Mouse (Mus musculus) lung, embryonic 14.5 days (tissue): ENCODE measurements around the gene Urad. TPM values are rescaled to one million over a fixed set of nuclear protein-coding genes. Genes with fewer than 3 reads are reported as not detected.

Experiments
- ATAC-seq: fragments of 200-750 bp; cut with Nextera tagmentation; 2 replicates; pipeline ENCODE4 v1.8.0; 2017; ENCODE audit warnings: mild to moderate bottlenecking, moderate TSS enrichment, moderate library complexity; ENCODE audit not compliant: insufficient read depth
- DNase-seq: peaks from one replicate; pipeline ENCODE4 v3.0.0-alpha.2; 2015
- H3K27ac ChIP-seq: fragments of 300-500 bp; sonication (generic); 2 replicates; pipeline ENCODE4 v1.5.1; 2014; ENCODE audit warnings: low read depth, mild to moderate bottlenecking, moderate library complexity
- H3K27me3 ChIP-seq: fragments of 300-500 bp; sonication (generic); 2 replicates; pipeline ENCODE4 v1.6.1; 2014; ENCODE audit warnings: low read length, control low read depth; ENCODE audit not compliant: insufficient read depth
- H3K36me3 ChIP-seq: fragments of 300-500 bp; sonication (generic); 2 replicates; pipeline ENCODE4 v1.6.1; 2014; ENCODE audit warnings: control low read depth; ENCODE audit not compliant: insufficient read depth
- H3K4me1 ChIP-seq: fragments of 300-500 bp; sonication (generic); 2 replicates; pipeline ENCODE4 v1.6.1; 2014; ENCODE audit warnings: antibody characterized with exemption, control low read depth; ENCODE audit not compliant: insufficient read depth
- H3K4me2 ChIP-seq: fragments of 300-500 bp; sonication (generic); 2 replicates; pipeline ENCODE4 v1.6.1; 2014; ENCODE audit warnings: mild to moderate bottlenecking
- H3K4me3 ChIP-seq: fragments of 300-500 bp; sonication (generic); 2 replicates; pipeline ENCODE4 v1.5.1; 2014; ENCODE audit warnings: low read depth, low read length
- H3K9ac ChIP-seq: fragments of 300-500 bp; sonication (generic); 2 replicates; pipeline ENCODE4 v1.6.1; 2014
- H3K9me3 ChIP-seq: fragments of 300-500 bp; sonication (generic); 2 replicates; pipeline ENCODE4 v1.6.1; 2016; ENCODE audit warnings: low read depth, low read length, control low read depth
- CTCF ChIP-seq: IDR thresholded peaks from 2 replicates; pipeline ENCODE4 v1.5.1; 2016; ENCODE audit warnings: antibody characterized with exemption, low read depth
- WGBS: fragments of 180-500 bp; shearing (Covaris S2); extraction: QIAGEN DNeasy Blood & Tissue Kit; methylation state at CpG from one replicate; pipeline ENCODE4 v1.1.7; 2014; 5-methylcytosine and 5-hydroxymethylcytosine counted together
- polyA plus RNA-seq: library from polyadenylated mRNA; unstranded; fragments of >200 nt; fragmentation: Nextera tagmentation; extraction: Ambion mirVana; gene quantifications from 2 replicates; pipeline ENCODE4 v1.2.1, GENCODE M21; 2014

Urad gene
- polyA plus RNA-seq, 1 experiment from 2014 or later = not detected

GRCm38 (mm10) chr5:147342901-147343300 lies 20.7 kb upstream of the Urad start:
- no peak for TF ChIP-seq CTCF
- no peak overlapping the region for H3K4me3 ChIP-seq
- WGBS = 83% methylated on average over 6 of the region's 6 CpGs
- no peaks in the 10 kb centered on the region for H3K27me3 ChIP-seq
- no peaks in the 10 kb centered on the region for H3K4me1 ChIP-seq
- H3K36me3 ChIP-seq = no peaks in the 10 kb centered on the region
- ATAC-seq (no peak), DNase-seq (no peak)
- H3K9me3 ChIP-seq = no peaks in the 10 kb centered on the region
- no peak overlapping the region for H3K9ac ChIP-seq
- no peak overlapping the region for H3K27ac ChIP-seq
- H3K4me2 ChIP-seq = no peak overlapping the region

- ATAC-seq = no peak
- Histone ChIP-seq H3K36me3 (no peaks in the 10 kb centered on the region), H3K4me3 (no peak overlapping the region), H3K27ac (no peak overlapping the region), H3K9ac (no peak overlapping the region), H3K9me3 (no peaks in the 10 kb centered on the region), H3K27me3 (no peaks in the 10 kb centered on the region), H3K4me1 (no peaks in the 10 kb centered on the region), H3K4me2 (no peak overlapping the region)
- 33% methylated on average over 13 of the region's 13 CpGs for WGBS
- no peak for TF ChIP-seq CTCF
- DNase-seq = peak; percentile 12
These were observed 18.6 kb upstream of the Urad start for GRCm38 (mm10) chr5:147340741-147341414.

- no peak for DNase-seq
- H3K9me3 ChIP-seq = no peaks in the 10 kb centered on the region
- no peaks in the 10 kb centered on the region for H3K4me1 ChIP-seq
- no peak overlapping the region for H3K4me2 ChIP-seq
- H3K9ac ChIP-seq = no peak overlapping the region
- H3K27ac ChIP-seq = no peak overlapping the region
- H3K27me3 ChIP-seq = no peaks in the 10 kb centered on the region
- ATAC-seq = no peak
- TF ChIP-seq CTCF = no peak
- 81% methylated on average over 11 of the region's 11 CpGs for WGBS
- H3K4me3 ChIP-seq = no peak overlapping the region
- H3K36me3 ChIP-seq = no peaks in the 10 kb centered on the region
These were observed 17.3 kb upstream of the Urad start for GRCm38 (mm10) chr5:147339560-147339959.

GRCm38 (mm10) chr5:147338967-147339366 lies 16.7 kb upstream of the Urad start:
- DNase-seq = no peak
- no peak overlapping the region for H3K27ac ChIP-seq
- no peaks in the 10 kb centered on the region for H3K27me3 ChIP-seq
- no peak for TF ChIP-seq CTCF
- no peak overlapping the region for H3K4me3 ChIP-seq
- H3K9ac ChIP-seq = no peak overlapping the region
- ATAC-seq = no peak
- no peaks in the 10 kb centered on the region for H3K9me3 ChIP-seq
- no peaks in the 10 kb centered on the region for H3K36me3 ChIP-seq
- no peak overlapping the region for H3K4me2 ChIP-seq
- H3K4me1 ChIP-seq = no peaks in the 10 kb centered on the region
- WGBS = 48% methylated on average over 9 of the region's 9 CpGs

- Histone ChIP-seq H3K4me1 (no peaks in the 10 kb centered on the region), H3K27ac (no peak overlapping the region), H3K9ac (no peak overlapping the region), H3K9me3 (no peaks in the 10 kb centered on the region), H3K4me3 (no peak overlapping the region), H3K36me3 (no peaks in the 10 kb centered on the region), H3K27me3 (no peaks in the 10 kb centered on the region), H3K4me2 (no peak overlapping the region)
- no peak for TF ChIP-seq CTCF
- DNase-seq (no peak), ATAC-seq (no peak)
- WGBS = 20% methylated on average over 7 of the region's 7 CpGs
These were observed 10.5 kb upstream of the Urad start for GRCm38 (mm10) chr5:147332711-147333110.

DNA sequence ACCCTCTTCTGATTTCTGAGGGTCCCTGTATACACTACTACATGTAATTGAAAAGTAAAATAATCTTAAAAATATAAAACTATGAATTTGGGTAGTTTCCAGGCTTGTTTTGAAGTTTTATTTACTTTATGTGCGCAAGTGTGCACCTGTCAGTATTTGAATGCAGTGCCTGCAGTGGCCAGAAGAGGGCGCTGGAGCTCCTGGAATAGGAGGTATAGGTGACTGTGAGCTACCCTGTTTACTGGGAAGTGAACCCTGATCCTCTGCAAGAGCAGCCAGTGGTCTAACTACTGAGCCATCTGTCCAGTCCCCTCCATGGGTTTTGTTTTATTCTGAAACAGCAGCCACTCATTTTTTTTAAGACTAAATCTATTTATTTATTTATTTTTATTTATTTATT lies 9.3 kb upstream of the Urad start:
- Histone ChIP-seq H3K27me3 (no peaks in the 10 kb centered on the region), H3K4me3 (no peak overlapping the region), H3K9me3 (no peaks in the 10 kb centered on the region), H3K36me3 (no peaks in the 10 kb centered on the region), H3K9ac (no peak overlapping the region), H3K27ac (no peak overlapping the region), H3K4me2 (no peak overlapping the region), H3K4me1 (no peaks in the 10 kb centered on the region)
- ATAC-seq (no peak), DNase-seq (peak; percentile 67)
- 38% methylated on average over 2 of the region's 2 CpGs for WGBS
- peak; percentile 67 for TF ChIP-seq CTCF

DNA sequence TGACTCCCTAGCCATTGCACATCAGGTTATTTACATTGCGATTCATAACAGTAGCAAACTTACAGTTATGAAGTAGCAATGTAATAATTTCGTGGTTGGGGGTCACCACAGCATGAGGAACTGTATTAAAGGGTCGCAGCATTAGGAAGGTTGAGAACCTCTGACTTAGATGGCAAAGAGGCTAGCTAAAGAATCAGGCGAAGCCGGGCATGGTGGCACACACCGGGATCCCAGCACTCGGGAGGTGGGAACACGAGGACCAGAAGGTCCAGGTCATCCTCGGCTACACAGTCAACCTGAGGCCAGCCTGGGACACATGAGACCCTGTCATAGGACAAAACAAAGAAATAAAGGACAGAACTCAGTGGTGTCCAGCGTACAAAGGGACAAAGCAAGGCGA lies 7.7 kb upstream of the Urad start:
- H3K27ac ChIP-seq = no peak overlapping the region
- H3K36me3 ChIP-seq = no peaks in the 10 kb centered on the region
- H3K4me3 ChIP-seq = no peak overlapping the region
- H3K9ac ChIP-seq = no peak overlapping the region
- 77% methylated on average over 11 of the region's 11 CpGs for WGBS
- H3K4me2 ChIP-seq = no peak overlapping the region
- H3K27me3 ChIP-seq = no peaks in the 10 kb centered on the region
- no peaks in the 10 kb centered on the region for H3K4me1 ChIP-seq
- no peaks in the 10 kb centered on the region for H3K9me3 ChIP-seq
- DNase-seq (no peak), ATAC-seq (no peak)
- no peak for TF ChIP-seq CTCF
